ENCODE assay signal across 10 mouse cellular contexts in genomic region chr12:16639078-16639771, GRCm38 (mm10). TPM values are rescaled to one million over a fixed set of nuclear protein-coding genes. Genes with fewer than 3 reads are reported as not detected.
DNase-seq lines count a peak whose midpoint lies in the region; ATAC-seq and TF ChIP-seq lines count a peak whose summit lies in the region.
"Had no signal": no experiment of that assay in that cellular context is flagged by ENCODE, and none has a peak within 500 bp of the region (broad histone marks: within the 10 kb centered on the region; RNA-seq: fewer than 3 reads in every experiment).

No protein-coding gene starts in this region.

- no peaks in the 10 kb centered on the region for H3K9me3 ChIP-seq in lung, embryonic 14.5 days (ENCODE audit: low read depth, low read length)

- no peaks in the 10 kb centered on the region for H3K4me1 ChIP-seq in lung, embryonic 14.5 days (ENCODE audit: insufficient read depth)

- no peaks in the 10 kb centered on the region for H3K27me3 ChIP-seq in lung, embryonic 14.5 days (ENCODE audit: insufficient read depth, low read length)

- no peak overlapping the region for H3K4me2 ChIP-seq in lung, embryonic 14.5 days

- no peaks in the 10 kb centered on the region for H3K36me3 ChIP-seq in lung, embryonic 14.5 days (ENCODE audit: insufficient read depth)

- no peak overlapping the region for H3K4me3 ChIP-seq in lung, embryonic 14.5 days (ENCODE audit: low read depth, low read length)

- no peak for ATAC-seq in lung, embryonic 14.5 days (ENCODE audit: insufficient read depth)
- peak; percentile 59; the same call in 1 of the 2 replicates for ATAC-seq in common myeloid progenitor, adult 5-6 weeks (replicated peaks; ENCODE audit: low read depth, poor library complexity, severe bottlenecking)

- H3K9ac ChIP-seq in lung, embryonic 14.5 days: no peak overlapping the region

- TF ChIP-seq CTCF in lung, embryonic 14.5 days (IDR thresholded peaks at IDR 0.05; ENCODE audit: low read depth): peak; percentile 41; the same call in 1 of the 2 replicates

- 63% methylated on average over 12 of the region's 12 CpGs for WGBS in lung, embryonic 14.5 days

- no peak overlapping the region for H3K27ac ChIP-seq in lung, embryonic 14.5 days (ENCODE audit: low read depth)

- DNase-seq in gastrocnemius, adult 18-20 months (ENCODE audit: low spot score): peak; percentile 67
- no peak for DNase-seq in gastrocnemius, adult 8-10 months (ENCODE audit: low spot score in 2 of 2)
- DNase-seq in lung, embryonic 14.5 days: peak; percentile 27
- no peak for DNase-seq in lung, postnatal 4 days
- peak; percentile 22 for DNase-seq in mesoderm, embryonic 11.5 days (ENCODE audit: low read depth, low spot score)
- no peak for DNase-seq in right cerebral cortex, adult 18-20 months
- DNase-seq in yolk sac, embryonic 10.5 days (ENCODE audit: low spot score): no peak

RNA-seq across cellular contexts. Expression of gene Ntsr2, which starts 14.0 kb away (rescaled TPM):
- 1 to 10 TPM; 2.6 TPM for total RNA-seq in gastrocnemius, adult 18-20 months (2021)
- total RNA-seq in gastrocnemius, adult 8-10 months (2022): 1 to 10 TPM; 1.1 to 2.8 (median 2.1) TPM
- not detected in 2 replicates for polyA plus RNA-seq in lung, embryonic 14.5 days (2014; fragmentation: Nextera tagmentation; extraction: Ambion mirVana)
- not detected in 2 replicates for total RNA-seq in common myeloid progenitor, adult 5-6 weeks (2017)
- total RNA-seq: neutrophil, adult 5-6 weeks had no signal
- polyA plus RNA-seq: liver, embryonic 16.5 days had no signal

RNA-seq across cellular contexts. Expression of gene Lpin1, which starts 28.5 kb away (rescaled TPM):
- total RNA-seq in gastrocnemius, adult 18-20 months (2021): 100 to 1,000 TPM; 212 to 245 TPM
- total RNA-seq in gastrocnemius, adult 8-10 months (2022): 100 to 1,000 TPM; 227 to 339 (median 265) TPM
- polyA plus RNA-seq in lung, embryonic 14.5 days (2014; fragmentation: Nextera tagmentation; extraction: Ambion mirVana): 4.0 and 4.6 TPM in 2 replicates
- 11.6 and 15.3 TPM in 2 replicates for total RNA-seq in common myeloid progenitor, adult 5-6 weeks (2017)

Comparison
In these comparisons a context has a peak if more than half of its experiments do, and no peak if none do; other contexts are left out.
1. DNase-seq: peak in gastrocnemius, adult 18-20 months (single experiment), lung, embryonic 14.5 days (single experiment) and mesoderm, embryonic 11.5 days (single experiment); none in gastrocnemius, adult 8-10 months (0 of 2), lung, postnatal 4 days (0 of 2), right cerebral cortex, adult 18-20 months (single experiment) and yolk sac, embryonic 10.5 days (single experiment).
2. RNA of gene Lpin1, which starts 28.5 kb away (total RNA-seq): 227 to 339 TPM in gastrocnemius, adult 8-10 months and 212 to 245 TPM in gastrocnemius, adult 18-20 months; 11.6 to 15.3 TPM in common myeloid progenitor, adult 5-6 weeks; every median in the first group is over 10 times any median in the second.